Mouse (Mus musculus): ENCODE measurements around the gene P2ry2. TPM values are rescaled to one million over a fixed set of nuclear protein-coding genes. Genes with fewer than 3 reads are reported as not detected.
A peak's percentile ranks its signal among the peaks of the same experiment; 100 is the strongest.

Gene P2ry2
- polyA plus RNA-seq (2015; fragmentation: Nextera tagmentation; extraction: Ambion mirVana) = 0.11 and 0.14 TPM in 2 replicates

DNA sequence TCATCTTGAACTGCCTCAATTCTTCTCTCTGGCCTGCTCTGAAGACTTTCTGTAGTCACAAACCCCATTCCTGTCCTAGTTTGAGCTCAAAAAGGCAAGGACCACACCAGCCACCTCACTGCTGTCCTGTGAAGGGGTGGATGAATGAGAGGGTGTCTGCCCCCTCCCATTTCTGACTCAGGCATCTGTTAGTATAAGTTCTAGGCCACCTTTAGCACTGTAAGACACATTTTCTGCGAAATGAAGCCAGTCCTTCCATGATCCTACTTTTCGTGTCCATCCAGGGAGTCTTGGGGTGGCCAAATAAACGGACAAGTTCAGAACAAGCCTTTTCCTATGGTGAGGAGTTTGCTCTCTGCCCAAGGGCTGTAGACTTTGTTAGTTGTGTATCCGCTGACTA lies at the start of gene P2ry2:
Gene P2ry2, minus strand, starts transcription at position 326 of the 400 bp plus-strand sequence.
- H3K9me3 ChIP-seq = no peaks in the 10 kb centered on the region
- no peaks in the 10 kb centered on the region for H3K36me3 ChIP-seq
- H3K4me3 ChIP-seq (replicated peaks) = peak within 1 kb of the TSS; percentile 48
- H3K27ac ChIP-seq = no peak within 1 kb of the TSS
- ATAC-seq = no peak
- 64% methylated on average over 4 of the region's 4 CpGs for WGBS
- peaks cover 18% of the 10 kb centered on the region for H3K4me1 ChIP-seq (replicated peaks)
- peaks cover 71% of the 10 kb centered on the region for H3K27me3 ChIP-seq
- H3K4me2 ChIP-seq (replicated peaks) = peak within 1 kb of the TSS; percentile 83
- H3K9ac ChIP-seq (replicated peaks) = peak within 1 kb of the TSS; percentile 52

DNA sequence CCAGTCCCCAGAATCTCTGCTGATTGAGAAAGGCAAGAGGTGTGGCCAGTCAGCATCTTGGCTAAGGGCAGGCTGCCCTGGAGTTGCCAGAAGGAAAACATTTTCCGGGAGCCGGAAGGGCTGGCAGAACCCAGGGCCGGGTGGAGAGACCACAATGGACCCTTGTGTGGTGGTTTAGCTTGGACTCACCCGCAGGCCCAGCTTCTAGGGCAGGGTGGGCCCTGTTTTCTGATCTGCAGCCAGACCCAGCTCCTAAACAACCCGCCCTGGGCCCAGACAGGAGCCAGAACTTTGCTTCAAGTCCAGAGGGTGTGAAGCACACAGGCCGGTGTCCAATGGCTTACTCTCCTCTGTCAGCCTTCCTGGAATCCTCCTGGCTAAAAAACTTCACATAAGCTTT lies 49.6 kb upstream of the P2ry2 start:
- H3K27ac ChIP-seq = no peak overlapping the region
- ATAC-seq = no peak
- no peak overlapping the region for H3K4me3 ChIP-seq (replicated peaks)
- peaks cover 3% of the 10 kb centered on the region; the same call in 1 of the 2 replicates for H3K27me3 ChIP-seq
- no peak overlapping the region for H3K4me2 ChIP-seq (replicated peaks)
- no peaks in the 10 kb centered on the region for H3K9me3 ChIP-seq
- H3K4me1 ChIP-seq (replicated peaks) = peaks cover 16% of the 10 kb centered on the region; the same call in 1 of the 2 replicates
- 93% methylated on average over 6 of the region's 6 CpGs for WGBS
- no peak overlapping the region for H3K9ac ChIP-seq (replicated peaks)
- no peaks in the 10 kb centered on the region for H3K36me3 ChIP-seq

DNA sequence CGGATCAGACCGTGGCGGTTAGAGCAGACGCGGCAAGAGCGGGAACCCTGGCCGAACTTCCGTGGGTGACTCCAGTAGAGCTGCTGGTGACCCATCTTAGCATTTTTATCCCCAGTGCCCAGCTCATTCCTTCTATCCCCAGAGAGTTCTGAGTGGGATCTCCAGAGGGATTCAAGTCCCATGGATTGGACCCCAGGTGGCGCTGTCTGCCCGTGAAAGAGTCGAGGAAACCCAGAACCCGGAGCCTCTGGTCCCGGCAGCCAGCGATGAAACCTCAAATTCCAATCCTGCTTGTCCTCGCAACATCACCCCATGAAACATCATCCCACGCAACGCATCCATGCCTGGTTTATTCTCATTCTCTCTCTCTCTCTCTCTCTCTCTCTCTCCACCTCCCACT lies 48.7 kb upstream of the P2ry2 start:
- Histone ChIP-seq H3K4me1 (replicated peaks) (peaks cover 16% of the 10 kb centered on the region; the same call in 1 of the 2 replicates), H3K9ac (replicated peaks) (no peak overlapping the region; the same call in 1 of the 2 replicates), H3K4me3 (replicated peaks) (no peak overlapping the region), H3K9me3 (no peaks in the 10 kb centered on the region), H3K4me2 (replicated peaks) (peak overlapping the region; percentile 37), H3K36me3 (no peaks in the 10 kb centered on the region), H3K27me3 (peaks cover 3% of the 10 kb centered on the region; the same call in 1 of the 2 replicates), H3K27ac (no peak overlapping the region)
- 6% methylated on average over 17 of the region's 17 CpGs for WGBS
- ATAC-seq = peak; percentile 75

DNA sequence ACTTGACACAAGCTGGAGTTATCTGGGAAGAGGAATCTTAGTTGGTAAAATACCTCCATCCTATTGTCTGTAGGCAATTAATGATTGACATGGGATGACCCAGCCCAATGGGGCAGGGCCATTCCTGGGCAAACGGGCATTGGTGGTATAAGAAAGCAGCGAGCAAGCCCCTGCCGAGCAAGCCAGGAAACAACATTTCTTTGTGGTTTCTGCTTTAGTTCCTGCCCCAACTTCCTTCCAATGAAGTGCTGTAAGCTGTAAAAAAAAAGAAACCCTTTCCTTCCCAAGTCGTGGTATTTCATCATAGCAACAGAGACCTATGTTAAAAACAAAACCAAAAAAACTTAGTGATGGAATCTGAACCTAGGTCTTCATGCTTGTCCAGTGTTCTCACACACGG lies 47.8 kb upstream of the P2ry2 start:
- Histone ChIP-seq H3K27ac (no peak overlapping the region), H3K9ac (replicated peaks) (no peak overlapping the region), H3K36me3 (no peaks in the 10 kb centered on the region), H3K9me3 (no peaks in the 10 kb centered on the region), H3K4me2 (replicated peaks) (no peak overlapping the region), H3K4me3 (replicated peaks) (no peak overlapping the region), H3K27me3 (peaks cover 3% of the 10 kb centered on the region; the same call in 1 of the 2 replicates), H3K4me1 (replicated peaks) (peaks cover 16% of the 10 kb centered on the region; the same call in 1 of the 2 replicates)
- ATAC-seq = no peak
- WGBS = 76% methylated on average over 5 of the region's 5 CpGs

DNA sequence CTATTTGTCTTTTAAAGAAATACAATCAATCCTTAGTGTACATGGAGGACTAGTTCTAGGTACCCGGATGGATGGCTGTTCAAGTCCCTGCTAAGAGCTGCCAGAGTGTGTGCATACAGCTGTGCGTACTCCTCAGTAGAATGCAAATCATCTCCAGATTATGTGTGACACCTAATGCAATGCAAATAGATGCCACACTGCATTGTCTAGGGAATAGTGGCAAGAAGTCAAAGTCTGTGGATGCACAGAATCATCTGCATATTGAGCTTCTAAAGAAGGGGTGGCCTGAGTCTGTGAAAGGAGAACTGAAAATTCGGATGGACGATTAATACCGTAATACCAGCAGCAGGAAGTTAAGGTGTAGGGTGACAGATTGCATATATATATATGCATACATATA lies 46.5 kb upstream of the P2ry2 start:
- no peaks in the 10 kb centered on the region for H3K9me3 ChIP-seq
- peaks cover 3% of the 10 kb centered on the region; the same call in 1 of the 2 replicates for H3K27me3 ChIP-seq
- WGBS = 55% methylated on average over 5 of the region's 5 CpGs
- H3K4me1 ChIP-seq (replicated peaks) = peaks cover 16% of the 10 kb centered on the region; the same call in 1 of the 2 replicates
- no peak overlapping the region for H3K4me3 ChIP-seq (replicated peaks)
- H3K4me2 ChIP-seq (replicated peaks) = no peak overlapping the region
- no peak overlapping the region for H3K27ac ChIP-seq
- no peak overlapping the region for H3K9ac ChIP-seq (replicated peaks)
- H3K36me3 ChIP-seq = no peaks in the 10 kb centered on the region
- peak; percentile 48; the same call in 1 of the 2 replicates for ATAC-seq

DNA sequence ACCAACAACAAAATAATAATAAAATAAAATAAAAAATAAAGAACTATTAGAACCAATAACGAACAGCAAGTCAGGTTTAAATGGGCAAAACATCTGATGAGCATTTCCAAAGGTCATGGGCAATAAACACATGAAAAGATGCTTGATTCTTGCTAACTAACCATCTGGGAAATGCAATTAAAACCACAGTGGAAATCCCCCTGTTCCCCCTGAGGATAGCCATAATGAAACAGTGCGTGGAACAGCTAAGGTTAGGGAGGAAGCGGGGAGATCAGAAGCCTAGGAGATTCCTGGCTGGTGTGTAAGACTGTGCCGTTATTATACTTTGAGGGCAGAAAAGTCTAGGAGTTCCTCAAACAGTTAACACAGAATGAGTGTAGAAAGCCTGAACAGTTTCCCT lies 44.6 kb upstream of the P2ry2 start:
- no peak overlapping the region for H3K4me3 ChIP-seq (replicated peaks)
- 58% methylated on average over 4 of the region's 4 CpGs for WGBS
- H3K27me3 ChIP-seq = peaks cover 3% of the 10 kb centered on the region; the same call in 1 of the 2 replicates
- no peak overlapping the region for H3K4me2 ChIP-seq (replicated peaks)
- no peak overlapping the region for H3K9ac ChIP-seq (replicated peaks)
- no peaks in the 10 kb centered on the region for H3K9me3 ChIP-seq
- ATAC-seq = no peak
- peaks cover 16% of the 10 kb centered on the region; the same call in 1 of the 2 replicates for H3K4me1 ChIP-seq (replicated peaks)
- no peak overlapping the region for H3K27ac ChIP-seq
- no peaks in the 10 kb centered on the region for H3K36me3 ChIP-seq

DNA sequence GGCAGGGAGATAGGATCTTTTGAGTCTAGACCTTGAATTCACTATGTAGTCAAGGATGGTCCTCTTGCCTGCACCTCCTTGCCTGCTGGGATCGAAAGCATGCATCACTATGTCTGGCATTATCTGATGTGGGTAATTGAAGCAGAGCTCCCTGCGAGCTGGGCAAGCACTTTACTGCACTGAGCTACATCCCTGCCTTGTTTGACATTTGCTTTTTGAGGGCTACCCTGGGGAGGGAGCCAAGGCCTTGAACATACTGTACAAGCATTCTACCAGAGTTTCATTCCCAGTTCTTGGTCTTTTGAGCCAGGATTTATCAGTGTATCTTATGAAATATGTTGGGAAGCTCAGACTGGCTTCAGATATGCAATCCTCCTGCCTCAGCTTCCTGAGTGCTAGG lies 40.5 kb upstream of the P2ry2 start:
- WGBS = 82% methylated on average over 2 of the region's 2 CpGs
- H3K9me3 ChIP-seq = no peaks in the 10 kb centered on the region
- H3K9ac ChIP-seq (replicated peaks) = no peak overlapping the region
- peaks cover 7% of the 10 kb centered on the region; the same call in 1 of the 2 replicates for H3K4me1 ChIP-seq (replicated peaks)
- H3K36me3 ChIP-seq = no peaks in the 10 kb centered on the region
- no peaks in the 10 kb centered on the region for H3K27me3 ChIP-seq
- no peak overlapping the region for H3K4me2 ChIP-seq (replicated peaks)
- no peak overlapping the region for H3K27ac ChIP-seq
- no peak for ATAC-seq
- H3K4me3 ChIP-seq (replicated peaks) = no peak overlapping the region

DNA sequence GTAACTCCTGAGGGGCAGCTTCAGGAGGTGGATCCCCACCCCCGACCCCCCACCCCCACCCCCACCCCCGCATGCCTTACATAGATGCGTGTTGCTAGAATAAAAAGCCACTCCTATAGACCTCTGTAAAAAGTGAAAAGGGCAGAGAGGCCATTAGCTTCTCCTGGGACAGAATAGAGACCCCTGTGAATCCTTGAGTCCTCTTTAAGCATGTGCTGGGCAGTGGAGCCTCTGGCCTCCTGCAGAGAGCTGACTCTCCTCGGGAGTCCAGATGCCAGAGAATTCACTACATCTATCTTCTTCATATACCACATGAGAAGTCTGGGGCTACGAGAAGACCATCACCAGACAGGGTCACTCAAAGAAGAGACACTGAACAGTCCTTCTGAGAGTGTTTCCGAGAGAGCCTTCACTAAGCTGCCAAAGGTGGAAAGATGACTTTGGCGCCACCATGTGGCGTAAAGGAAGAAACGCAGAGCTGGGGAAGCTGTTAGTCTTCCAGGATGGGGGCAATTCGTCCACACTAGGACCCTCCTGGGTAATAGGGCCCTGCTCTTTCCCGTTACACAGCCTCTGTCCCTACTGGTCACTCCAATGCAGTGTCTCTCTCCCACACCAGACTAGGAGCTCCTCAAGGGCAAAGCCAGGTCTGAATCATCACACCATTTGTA lies 39.0 kb upstream of the P2ry2 start:
- Histone ChIP-seq H3K4me3 (replicated peaks) (no peak overlapping the region), H3K4me2 (replicated peaks) (no peak overlapping the region), H3K9me3 (no peaks in the 10 kb centered on the region), H3K9ac (replicated peaks) (no peak overlapping the region), H3K27me3 (no peaks in the 10 kb centered on the region), H3K27ac (no peak overlapping the region), H3K36me3 (no peaks in the 10 kb centered on the region), H3K4me1 (replicated peaks) (peaks cover 6% of the 10 kb centered on the region; the same call in 1 of the 2 replicates)
- 20% methylated on average over 11 of the region's 11 CpGs for WGBS
- ATAC-seq = peak; percentile 75

DNA sequence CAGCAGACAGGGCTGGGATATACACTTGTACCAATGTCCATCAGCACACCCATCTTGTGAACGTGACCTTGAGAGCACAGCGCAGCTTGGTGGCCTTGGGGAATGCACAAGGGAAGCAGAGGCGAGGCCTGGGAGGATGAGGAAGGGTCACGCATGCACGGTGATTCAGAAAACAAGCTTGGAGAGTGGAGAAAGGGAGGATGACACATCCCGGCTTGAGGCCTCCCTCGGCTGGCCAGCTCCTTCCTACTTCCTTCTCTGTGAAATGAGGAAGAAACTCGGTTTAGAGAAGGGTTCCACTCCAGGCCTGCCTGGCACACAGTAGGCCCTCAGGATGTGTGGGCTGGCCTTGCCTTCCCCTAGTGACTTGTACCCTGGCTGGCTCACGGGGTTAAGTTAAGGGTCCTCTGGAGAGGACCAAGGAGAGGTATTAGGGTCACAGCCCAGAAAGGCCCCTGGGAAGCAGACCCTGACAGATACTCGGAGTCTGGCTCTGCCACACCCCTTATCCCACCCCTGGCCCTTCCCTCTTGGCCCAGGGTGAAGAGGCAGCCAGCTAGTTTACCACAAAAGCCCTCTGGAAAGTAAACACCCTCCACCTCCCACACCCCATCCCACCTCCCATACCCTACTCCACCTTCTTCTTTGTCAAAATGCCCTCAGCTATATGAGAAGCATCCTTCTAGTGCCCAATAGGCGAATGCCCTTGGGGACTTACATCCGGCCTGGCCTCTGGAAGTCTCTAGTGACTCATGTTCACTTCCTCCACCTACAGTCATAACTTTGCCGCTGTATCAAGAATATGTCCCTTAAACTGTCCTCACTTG lies 38.3 kb upstream of the P2ry2 start:
- no peaks in the 10 kb centered on the region for H3K9me3 ChIP-seq

DNA sequence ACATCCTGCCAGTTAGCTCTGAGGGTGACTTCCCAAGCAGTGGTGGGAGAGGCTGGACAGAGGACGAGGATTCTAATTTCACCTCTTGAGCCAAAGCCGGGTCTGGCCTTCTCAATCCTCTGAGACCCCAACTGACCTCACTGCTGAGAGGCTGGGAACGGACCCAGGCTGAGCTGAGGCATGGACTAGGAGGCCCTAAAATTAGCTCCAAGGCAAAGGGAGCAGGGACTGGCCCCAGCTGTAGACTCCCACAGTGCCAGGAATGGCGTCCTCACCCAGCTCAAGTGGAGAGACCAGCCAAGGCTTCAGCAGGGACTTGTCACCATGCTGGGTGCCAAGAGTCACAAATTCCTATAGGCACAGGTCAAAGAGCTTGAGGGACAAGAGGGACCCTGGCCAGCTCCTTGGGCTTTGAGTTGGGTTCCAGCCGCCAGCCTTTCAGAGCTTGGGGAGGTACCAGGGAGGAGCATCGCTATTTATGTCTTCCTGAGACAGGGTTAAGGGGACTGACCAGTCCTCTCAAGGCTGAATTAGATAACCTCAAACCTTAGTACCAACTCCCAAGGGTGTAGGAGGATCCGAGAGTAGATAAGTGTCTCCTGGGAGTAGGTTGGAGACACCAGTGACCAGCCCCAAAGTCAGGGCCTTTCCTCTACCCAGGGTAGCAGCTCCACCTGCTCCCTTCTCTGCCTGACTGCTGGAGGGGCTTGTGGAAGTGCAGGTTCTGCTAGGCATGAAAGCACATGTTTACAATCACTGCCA lies 36.8 kb upstream of the P2ry2 start:
- Histone ChIP-seq H3K4me2 (replicated peaks) (no peak overlapping the region), H3K9ac (replicated peaks) (no peak overlapping the region), H3K9me3 (no peaks in the 10 kb centered on the region), H3K36me3 (no peaks in the 10 kb centered on the region), H3K4me3 (replicated peaks) (no peak overlapping the region), H3K4me1 (replicated peaks) (peaks cover 6% of the 10 kb centered on the region; the same call in 1 of the 2 replicates), H3K27ac (no peak overlapping the region), H3K27me3 (no peaks in the 10 kb centered on the region)
- WGBS = 86% methylated on average over 7 of the region's 7 CpGs
- ATAC-seq = no peak

More for the DNA sequence above, 38.3 kb upstream of the P2ry2 start:
- Histone ChIP-seq H3K4me2 (replicated peaks) (no peak overlapping the region), H3K9ac (replicated peaks) (no peak overlapping the region), H3K27ac (no peak overlapping the region), H3K4me3 (replicated peaks) (no peak overlapping the region), H3K27me3 (no peaks in the 10 kb centered on the region), H3K36me3 (no peaks in the 10 kb centered on the region), H3K4me1 (replicated peaks) (peaks cover 6% of the 10 kb centered on the region; the same call in 1 of the 2 replicates)
- 70% methylated on average over 13 of the region's 13 CpGs for WGBS
- ATAC-seq = 0 out of 2 replicates have a peak, but pooled peaks have one; percentile 48

DNA sequence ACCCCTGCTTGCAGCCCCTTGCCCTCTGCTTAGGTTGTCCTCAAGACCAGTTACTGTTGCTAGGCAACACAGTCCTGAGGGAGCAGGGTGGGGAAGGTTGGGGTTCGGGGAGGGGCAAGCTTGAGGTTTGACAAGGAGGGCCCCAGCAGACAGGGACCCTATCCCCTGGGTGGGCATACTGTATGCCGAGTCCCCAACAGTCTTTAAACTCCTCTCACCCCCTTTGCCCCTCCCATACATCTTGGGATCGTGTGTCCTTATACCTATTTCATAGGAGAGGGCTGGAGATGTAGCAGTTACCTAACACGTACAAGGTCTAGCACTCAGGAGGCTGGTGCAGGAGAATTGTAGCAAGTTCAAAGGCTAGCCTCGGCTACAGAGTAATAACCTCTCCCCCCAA lies 35.6 kb upstream of the P2ry2 start:
- Histone ChIP-seq H3K4me3 (replicated peaks) (no peak overlapping the region), H3K9me3 (no peaks in the 10 kb centered on the region), H3K4me2 (replicated peaks) (no peak overlapping the region), H3K27ac (no peak overlapping the region), H3K9ac (replicated peaks) (no peak overlapping the region), H3K36me3 (no peaks in the 10 kb centered on the region), H3K4me1 (replicated peaks) (peaks cover 6% of the 10 kb centered on the region; the same call in 1 of the 2 replicates), H3K27me3 (no peaks in the 10 kb centered on the region)
- WGBS = 71% methylated on average over 5 of the region's 5 CpGs
- ATAC-seq = no peak

Data from midbrain, embryonic 13.5 days (tissue).